Mouse (Mus musculus) retina, postnatal 7 days (tissue): ENCODE measurements at regions not wholly inside any gene's neighbourhood (a gene's known extent, or its start where the extent isn't known, plus 50 kb on each side); places are given as distances from the start of the nearest gene placed in this dataset.
"Not testable (repeated sequence)": the region's sequence is repeated elsewhere in the genome, so short reads cannot be mapped to it uniquely, and the experiment has no call there.

Experiments
- DNase-seq: peaks from one replicate; pipeline ENCODE4 v3.0.0-alpha.2; 2012; ENCODE audit warnings: low read depth, low spot score

GRCm38 (mm10) chr14:53802547-53802946, 451.4 kb downstream of the Dad1 start:
- no peak for DNase-seq

- DNase-seq, result no peak
Measured at GRCm38 (mm10) chr14:53800508-53801136, 453.3 kb downstream of the Dad1 start.

GRCm38 (mm10) chr14:53795160-53795559, 458.7 kb downstream of the Dad1 start:
- not testable (repeated sequence) for DNase-seq

- no peak for DNase-seq
Measured at GRCm38 (mm10) chr14:53794527-53794926, 459.4 kb downstream of the Dad1 start.

- not testable (repeated sequence) for DNase-seq
Measured at GRCm38 (mm10) chr14:53792432-53792831, 461.5 kb downstream of the Dad1 start.

- DNase-seq, result not testable (repeated sequence)
Measured at GRCm38 (mm10) chr14:53785547-53785946, 468.4 kb downstream of the Dad1 start.

GRCm38 (mm10) chr14:53777375-53777774, 476.5 kb downstream of the Dad1 start:
- no peak for DNase-seq

GRCm38 (mm10) chr14:53776717-53777116, 477.2 kb downstream of the Dad1 start:
- peak; percentile 3 for DNase-seq

- not testable (repeated sequence) for DNase-seq
Measured at GRCm38 (mm10) chr14:53766501-53766900, 487.4 kb downstream of the Dad1 start.

GRCm38 (mm10) chr14:53765918-53766317, 488.0 kb downstream of the Dad1 start:
- DNase-seq, result not testable (repeated sequence)

GRCm38 (mm10) chr14:53760578-53760977, 493.3 kb downstream of the Dad1 start:
- DNase-seq, result not testable (repeated sequence)

- not testable (repeated sequence) for DNase-seq
Measured at GRCm38 (mm10) chr14:53757782-53758181, 496.1 kb downstream of the Dad1 start.

GRCm38 (mm10) chr14:53757095-53757494, 496.8 kb downstream of the Dad1 start:
- DNase-seq, result not testable (repeated sequence)

GRCm38 (mm10) chr14:53750703-53751441, 503.0 kb downstream of the Dad1 start:
- no peak for DNase-seq

- DNase-seq, result not testable (repeated sequence)
Measured at GRCm38 (mm10) chr14:53743552-53743951, 510.4 kb downstream of the Dad1 start.

- not testable (repeated sequence) for DNase-seq
Measured at GRCm38 (mm10) chr14:53742864-53743263, 511.0 kb downstream of the Dad1 start.

- not testable (repeated sequence) for DNase-seq
Measured at GRCm38 (mm10) chr14:53741246-53741645, 512.7 kb downstream of the Dad1 start.

GRCm38 (mm10) chr14:53737962-53738361, 515.9 kb downstream of the Dad1 start:
- not testable (repeated sequence) for DNase-seq

- not testable (repeated sequence) for DNase-seq
Measured at GRCm38 (mm10) chr14:53736274-53736673, 517.6 kb downstream of the Dad1 start.

- DNase-seq, result not testable (repeated sequence)
Measured at GRCm38 (mm10) chr14:53731600-53731999, 522.3 kb downstream of the Dad1 start.

GRCm38 (mm10) chr14:53729877-53730276, 524.0 kb downstream of the Dad1 start:
- not testable (repeated sequence) for DNase-seq

- not testable (repeated sequence) for DNase-seq
Measured at GRCm38 (mm10) chr14:53729149-53729548, 524.8 kb downstream of the Dad1 start.

GRCm38 (mm10) chr14:53726914-53727313, 527.0 kb downstream of the Dad1 start:
- not testable (repeated sequence) for DNase-seq
